Mouse (Mus musculus) lung, postnatal 0 days (tissue): Measurements from ENCODE around the gene Hal. TPM values are rescaled to one million over a fixed set of nuclear protein-coding genes. Genes with fewer than 3 reads are reported as not detected.
A peak's percentile ranks its signal among the peaks of the same experiment; 100 is the strongest.

Experiments
- ATAC-seq: fragments of 200-750 bp; cut with Nextera tagmentation; 2 replicates; pipeline ENCODE4 v1.8.0; 2017; ENCODE audit warnings: moderate library complexity
- DNase-seq: peaks from one replicate; pipeline ENCODE4 v3.0.0-alpha.2; 2016; ENCODE audit warnings: low spot score
- H3K27ac ChIP-seq: fragments of 300-500 bp; sonication (generic); 2 replicates; pipeline ENCODE4 v1.5.1; 2014; ENCODE audit warnings: antibody characterized with exemption, mild to moderate bottlenecking, low read length, mixed read lengths
- H3K27me3 ChIP-seq: fragments of 300-500 bp; sonication (generic); replicated peaks from 2 replicates; pipeline ENCODE4 v1.6.1; 2014; ENCODE audit warnings: low read length, mixed read lengths; ENCODE audit not compliant: insufficient read depth
- H3K36me3 ChIP-seq: fragments of 300-500 bp; sonication (generic); 2 replicates; pipeline ENCODE4 v1.6.1; 2014; ENCODE audit warnings: low read length, mixed read lengths; ENCODE audit not compliant: insufficient read depth
- H3K4me1 ChIP-seq: fragments of 300-500 bp; sonication (generic); 2 replicates; pipeline ENCODE4 v1.6.1; 2014; ENCODE audit warnings: antibody characterized with exemption, low read depth, low read length, mixed read lengths; ENCODE audit not compliant: insufficient read depth
- H3K4me2 ChIP-seq: fragments of 300-500 bp; sonication (generic); replicated peaks from 2 replicates; pipeline ENCODE4 v1.6.1; 2014; ENCODE audit warnings: low read depth, mild to moderate bottlenecking, low read length, moderate library complexity, mixed read lengths
- H3K4me3 ChIP-seq: fragments of 300-500 bp; sonication (generic); 2 replicates; pipeline ENCODE4 v1.5.1; 2014; ENCODE audit warnings: low read depth, low read length
- H3K9ac ChIP-seq: fragments of 300-500 bp; sonication (generic); replicated peaks from 2 replicates; pipeline ENCODE4 v1.6.1; 2014; ENCODE audit warnings: low read depth, mild to moderate bottlenecking
- H3K9me3 ChIP-seq: fragments of 300-500 bp; sonication (generic); 2 replicates; pipeline ENCODE4 v1.6.1; 2016; ENCODE audit warnings: low read length, mixed read lengths
- CTCF ChIP-seq: IDR thresholded peaks from 2 replicates; pipeline ENCODE4 v1.5.1; 2016; ENCODE audit warnings: antibody characterized with exemption, mild to moderate bottlenecking
- EP300 ChIP-seq: IDR thresholded peaks from 2 replicates; pipeline ENCODE4 v1.6.1; 2016; ENCODE audit warnings: antibody characterized with exemption, mild to moderate bottlenecking, control low read depth
- WGBS: fragments of 180-500 bp; shearing (Covaris S2); extraction: QIAGEN DNeasy Blood & Tissue Kit; methylation state at CpG from one replicate; pipeline ENCODE4 v1.1.7; 2014; 5-methylcytosine and 5-hydroxymethylcytosine counted together
- polyA plus RNA-seq: library from polyadenylated mRNA; unstranded; fragments of >200 nt; fragmentation: Nextera tagmentation; extraction: Ambion mirVana; gene quantifications from 2 replicates; pipeline ENCODE4 v1.2.1, GENCODE M21; 2015

The Hal gene
- polyA plus RNA-seq, 1 experiment from 2014 or later: not detected

DNA sequence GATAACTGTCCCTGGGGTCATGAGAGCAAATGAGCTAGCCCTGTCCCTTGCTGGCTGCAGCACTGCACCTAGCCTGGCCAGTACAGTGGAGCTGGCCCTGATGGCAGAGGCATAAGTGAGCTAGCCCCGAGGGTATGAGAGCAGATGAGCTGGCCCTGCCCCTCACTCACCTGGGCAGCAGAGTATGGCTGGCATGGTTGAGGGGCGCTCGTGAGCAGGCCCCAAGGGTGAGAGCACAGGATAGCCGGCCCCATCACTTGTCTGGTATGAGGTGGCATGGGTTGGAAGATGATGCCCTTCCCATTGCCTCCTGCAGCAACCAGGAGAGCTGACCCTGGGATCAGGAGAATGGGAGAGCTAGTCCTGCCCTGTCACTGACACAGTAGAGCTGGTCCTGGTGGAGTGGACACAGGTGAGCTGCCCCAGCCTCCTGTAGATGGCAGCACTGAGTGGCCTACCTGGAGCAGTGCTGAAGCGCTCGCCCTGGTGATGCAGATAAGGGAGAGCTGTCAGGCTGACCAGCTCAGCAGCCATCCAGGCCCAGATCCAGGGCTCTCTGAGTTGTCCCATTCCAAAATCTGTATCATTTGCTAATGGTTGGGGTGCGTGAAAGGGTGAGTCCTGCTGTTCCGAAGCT, 3.4 kb upstream of the Hal start:
- no peak overlapping the region for H3K4me2 ChIP-seq
- H3K36me3 ChIP-seq: peaks cover 31% of the 10 kb centered on the region
- 83% methylated on average over 8 of the region's 8 CpGs for WGBS
- DNase-seq: peak; percentile 36
- no peak overlapping the region for H3K4me3 ChIP-seq
- TF ChIP-seq EP300: no peak
- TF ChIP-seq CTCF: peak; percentile 73
- no peaks in the 10 kb centered on the region for H3K4me1 ChIP-seq
- no peak overlapping the region for H3K9ac ChIP-seq
- no peaks in the 10 kb centered on the region for H3K27me3 ChIP-seq
- ATAC-seq: peak; percentile 65
- no peaks in the 10 kb centered on the region for H3K9me3 ChIP-seq
- no peak overlapping the region for H3K27ac ChIP-seq

DNA sequence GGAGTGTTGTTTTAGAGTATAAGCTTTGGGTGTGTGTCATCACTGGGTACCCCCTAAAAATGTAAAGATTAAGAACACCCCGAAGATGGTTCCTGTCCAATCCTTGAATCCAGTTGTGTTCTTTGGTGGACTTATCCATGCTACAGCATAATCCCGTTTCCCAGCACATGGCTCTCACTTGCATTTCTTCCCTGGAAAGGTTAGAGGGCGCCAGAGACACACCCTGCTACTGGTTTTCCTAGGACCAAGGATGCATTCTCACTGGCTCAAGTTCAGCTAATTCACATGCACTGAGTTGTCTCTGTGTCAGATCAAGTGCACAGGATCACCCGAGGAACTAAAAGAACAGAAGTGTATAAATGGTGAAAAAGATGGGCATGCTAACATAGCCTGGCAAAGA, 1.9 kb upstream of the Hal start:
- no peaks in the 10 kb centered on the region for H3K9me3 ChIP-seq
- 22% methylated on average over 4 of the region's 4 CpGs for WGBS
- H3K27ac ChIP-seq: no peak overlapping the region
- peaks cover 19% of the 10 kb centered on the region; the same call in 1 of the 2 replicates for H3K36me3 ChIP-seq
- DNase-seq (peak; percentile 73), ATAC-seq (no peak)
- H3K4me2 ChIP-seq: no peak overlapping the region
- TF ChIP-seq EP300 (no peak), CTCF (peak; percentile 84)
- H3K27me3 ChIP-seq: no peaks in the 10 kb centered on the region
- no peak overlapping the region for H3K4me3 ChIP-seq
- no peaks in the 10 kb centered on the region for H3K4me1 ChIP-seq
- H3K9ac ChIP-seq: no peak overlapping the region

DNA sequence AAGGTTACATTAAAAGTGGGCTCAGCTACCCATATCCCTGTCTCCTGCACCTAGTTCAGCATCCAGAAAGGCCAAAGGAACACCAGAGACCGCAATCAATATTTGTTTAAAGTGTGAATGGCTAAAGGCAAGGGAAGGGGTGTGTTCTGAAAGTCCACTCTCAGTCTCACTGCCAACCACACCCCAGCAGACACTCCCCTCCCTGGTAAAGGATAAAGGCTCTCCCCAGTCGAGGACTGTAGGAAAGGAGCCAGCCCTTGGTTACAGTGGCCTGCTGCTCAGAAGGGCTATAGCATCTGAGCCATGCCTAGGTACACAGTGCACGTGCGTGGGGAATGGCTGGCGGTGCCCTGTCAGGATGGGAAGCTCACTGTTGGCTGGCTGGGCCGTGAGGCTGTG, 259 bp downstream of the Hal start:
- Histone ChIP-seq H3K9me3 (no peaks in the 10 kb centered on the region), H3K4me3 (no peak overlapping the region), H3K27me3 (no peaks in the 10 kb centered on the region), H3K4me2 (no peak overlapping the region), H3K36me3 (0 out of 2 replicates have a peak, but pooled peaks cover 4% of the 10 kb centered on the region), H3K27ac (no peak overlapping the region), H3K4me1 (no peaks in the 10 kb centered on the region), H3K9ac (no peak overlapping the region)
- TF ChIP-seq EP300: no peak
- WGBS: 56% methylated on average over 6 of the region's 6 CpGs
- DNase-seq (peak; percentile 45), ATAC-seq (peak; percentile 37)

DNA sequence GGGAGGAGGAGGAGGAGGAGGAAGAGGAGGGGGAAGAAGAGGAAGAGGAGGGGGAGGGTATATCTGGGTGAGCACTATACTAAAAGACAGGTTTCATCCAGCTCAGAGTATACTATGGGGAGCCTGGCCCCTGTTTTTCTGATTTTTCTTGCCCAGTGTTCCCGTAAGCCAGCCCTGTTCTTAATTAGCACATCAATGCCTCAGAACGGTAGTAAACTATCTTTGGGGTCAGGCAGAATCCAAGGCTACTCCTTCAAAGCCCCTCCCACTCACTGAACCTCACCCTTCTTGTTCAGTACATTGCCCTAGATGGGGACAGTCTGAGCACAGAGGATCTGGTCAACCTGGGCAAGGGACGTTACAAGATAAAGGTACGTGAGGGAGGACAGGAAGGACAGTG, 1.9 kb downstream of the Hal start:
- Histone ChIP-seq H3K4me2 (no peak overlapping the region), H3K9ac (no peak overlapping the region), H3K4me1 (no peaks in the 10 kb centered on the region), H3K4me3 (no peak overlapping the region), H3K27ac (no peak overlapping the region), H3K9me3 (no peaks in the 10 kb centered on the region), H3K36me3 (0 out of 2 replicates have a peak, but pooled peaks cover under 1% of the 10 kb centered on the region), H3K27me3 (no peaks in the 10 kb centered on the region)
- WGBS: 50% methylated on average over 4 of the region's 4 CpGs
- DNase-seq (no peak), ATAC-seq (no peak)
- TF ChIP-seq CTCF (no peak), EP300 (no peak)

DNA sequence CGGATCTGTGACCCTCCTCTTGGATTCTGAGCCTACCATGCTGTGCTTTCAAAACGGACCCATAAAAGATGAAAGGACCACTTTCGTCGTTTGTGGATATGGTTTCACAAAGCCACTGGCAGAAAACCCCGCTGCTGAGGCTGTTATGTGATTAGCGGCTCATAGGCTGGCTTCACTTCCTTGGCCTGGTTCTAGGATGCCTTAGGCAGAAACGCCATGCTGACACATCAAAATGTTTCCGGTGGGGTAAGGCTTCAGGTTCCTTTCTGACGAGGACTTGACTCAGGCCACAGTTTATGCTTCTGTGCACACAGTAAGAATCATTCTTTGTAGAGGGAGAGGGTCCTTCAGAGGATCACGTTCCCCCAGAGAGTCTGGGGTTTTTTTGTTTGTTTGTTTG, 12.3 kb downstream of the Hal start:
- no peak overlapping the region for H3K4me3 ChIP-seq
- DNase-seq: no peak
- WGBS: 61% methylated on average over 10 of the region's 10 CpGs
- no peaks in the 10 kb centered on the region for H3K9me3 ChIP-seq
- no peaks in the 10 kb centered on the region for H3K27me3 ChIP-seq
- H3K4me2 ChIP-seq: no peak overlapping the region
- no peaks in the 10 kb centered on the region for H3K4me1 ChIP-seq
- TF ChIP-seq CTCF: no peak
- no peak for TF ChIP-seq EP300
- H3K9ac ChIP-seq: no peak overlapping the region
- no peaks in the 10 kb centered on the region for H3K36me3 ChIP-seq
- no peak overlapping the region for H3K27ac ChIP-seq
- no peak for ATAC-seq

DNA sequence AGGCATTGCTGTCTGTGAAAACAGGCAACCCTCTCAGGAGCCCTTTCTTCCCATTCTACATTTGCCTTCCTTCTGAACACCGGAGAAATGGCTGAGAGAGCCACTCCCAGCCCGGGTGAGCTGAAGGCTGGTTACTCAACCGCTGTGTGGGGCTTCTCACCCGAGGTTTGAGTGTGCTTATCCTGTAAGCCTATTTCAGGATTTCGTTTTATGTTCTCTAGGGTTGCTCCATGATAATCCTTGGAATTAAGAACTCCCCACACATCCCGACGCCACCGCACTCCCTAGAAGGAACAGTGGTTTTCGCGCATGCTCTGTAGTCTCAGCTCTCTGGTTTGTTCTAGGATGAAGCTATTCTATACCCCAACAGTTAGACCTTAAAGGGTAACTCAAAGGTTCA, 12.8 kb downstream of the Hal start:
- ATAC-seq (no peak), DNase-seq (no peak)
- Histone ChIP-seq H3K27me3 (no peaks in the 10 kb centered on the region), H3K9ac (no peak overlapping the region), H3K4me1 (no peaks in the 10 kb centered on the region), H3K36me3 (no peaks in the 10 kb centered on the region), H3K9me3 (no peaks in the 10 kb centered on the region), H3K4me3 (no peak overlapping the region), H3K27ac (no peak overlapping the region), H3K4me2 (no peak overlapping the region)
- WGBS: 73% methylated on average over 10 of the region's 10 CpGs
- TF ChIP-seq CTCF (no peak), EP300 (no peak)
